Mouse (Mus musculus): ENCODE results near the gene Oas1a. TPM values are rescaled to one million over a fixed set of nuclear protein-coding genes. Genes with fewer than 3 reads are reported as not detected.
A peak's percentile ranks its signal among the peaks of the same experiment; 100 is the strongest.
"Not testable (repeated sequence)": the region's sequence is repeated elsewhere in the genome, so short reads cannot be mapped to it uniquely, and the experiment has no call there.

Oas1a gene
- polyA plus RNA-seq, 1 experiment from 2014 or later, result 8.9 TPM

DNA sequence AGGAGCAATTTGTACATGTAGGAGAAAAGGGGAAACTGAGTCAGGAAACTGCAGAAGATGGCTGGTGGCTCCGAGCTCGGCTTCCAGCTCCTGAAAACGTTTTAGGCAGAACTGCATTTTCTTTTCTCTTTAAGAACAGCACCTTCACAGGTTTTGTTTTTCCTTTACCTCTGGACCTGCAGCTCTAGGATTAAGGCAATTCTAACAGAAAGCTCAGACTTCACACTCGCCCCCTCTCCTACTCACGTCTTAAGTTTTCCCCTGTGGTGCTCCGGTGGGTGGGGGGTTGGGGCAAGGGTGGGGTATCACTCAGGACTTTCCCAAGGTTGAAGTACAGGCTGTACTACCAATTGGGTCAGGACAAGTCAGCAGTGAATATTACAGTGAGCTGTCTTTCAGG lies 19.5 kb downstream of the Oas1a start:
- no peak for ATAC-seq
- Histone ChIP-seq H3K4me3 (ENCODE audit: low read length) (no peak overlapping the region), H3K4me2 (ENCODE audit: low read depth, low read length) (0 out of 2 replicates have a peak overlapping the region, but pooled peaks have one; percentile 16), H3K4me1 (ENCODE audit: control insufficient read depth, insufficient read depth, low read length) (no peaks in the 10 kb centered on the region), H3K27ac (ENCODE audit: low read length) (no peak overlapping the region), H3K9me3 (ENCODE audit: control insufficient read depth, low read length) (no peaks in the 10 kb centered on the region), H3K9ac (ENCODE audit: low read depth, low read length) (no peak overlapping the region), H3K36me3 (ENCODE audit: control insufficient read depth, insufficient read depth, low read length) (no peaks in the 10 kb centered on the region), H3K27me3 (replicated peaks; ENCODE audit: control insufficient read depth, insufficient read depth, low read length) (no peaks in the 10 kb centered on the region)
- 45% methylated on average over 6 of the region's 6 CpGs for WGBS

GRCm38 (mm10) chr5:120887413-120887812 lies 19.9 kb downstream of the Oas1a start, which contains the start of gene Oas1g:
Gene Oas1g, minus strand, starts transcription at chr5:120887613.
- not testable (repeated sequence) for H3K4me1 ChIP-seq (ENCODE audit: control insufficient read depth, insufficient read depth, low read length); H3K36me3 ChIP-seq (ENCODE audit: control insufficient read depth, insufficient read depth, low read length); H3K9me3 ChIP-seq (ENCODE audit: control insufficient read depth, low read length); H3K9ac ChIP-seq (ENCODE audit: low read depth, low read length); H3K27me3 ChIP-seq (replicated peaks; ENCODE audit: control insufficient read depth, insufficient read depth, low read length); H3K27ac ChIP-seq (ENCODE audit: low read length); H3K4me3 ChIP-seq (ENCODE audit: low read length)
- peak; percentile 80 for ATAC-seq
- 15% methylated on average over 5 of the region's 9 CpGs for WGBS
- H3K4me2 ChIP-seq (ENCODE audit: low read depth, low read length), result 0 out of 2 replicates have a peak within 1 kb of the TSS, but pooled peaks have one; percentile 16

- not testable (repeated sequence) for ATAC-seq; H3K9me3 ChIP-seq (ENCODE audit: control insufficient read depth, low read length); H3K9ac ChIP-seq (ENCODE audit: low read depth, low read length); H3K4me2 ChIP-seq (ENCODE audit: low read depth, low read length); H3K27me3 ChIP-seq (replicated peaks; ENCODE audit: control insufficient read depth, insufficient read depth, low read length); H3K4me3 ChIP-seq (ENCODE audit: low read length); H3K4me1 ChIP-seq (ENCODE audit: control insufficient read depth, insufficient read depth, low read length); H3K36me3 ChIP-seq (ENCODE audit: control insufficient read depth, insufficient read depth, low read length); H3K27ac ChIP-seq (ENCODE audit: low read length)
- 87% methylated on average over 6 of the region's 6 CpGs for WGBS
Measured at GRCm38 (mm10) chr5:120881681-120882080, 25.6 kb downstream of the Oas1a start.

- H3K9me3 ChIP-seq (ENCODE audit: control insufficient read depth, low read length); H3K27me3 ChIP-seq (replicated peaks; ENCODE audit: control insufficient read depth, insufficient read depth, low read length); H3K4me3 ChIP-seq (ENCODE audit: low read length); H3K4me1 ChIP-seq (ENCODE audit: control insufficient read depth, insufficient read depth, low read length); H3K9ac ChIP-seq (ENCODE audit: low read depth, low read length); ATAC-seq; H3K36me3 ChIP-seq (ENCODE audit: control insufficient read depth, insufficient read depth, low read length); H3K27ac ChIP-seq (ENCODE audit: low read length); H3K4me2 ChIP-seq (ENCODE audit: low read depth, low read length): not testable (repeated sequence)
- WGBS, result 52% methylated on average over 2 of the region's 2 CpGs
Measured at GRCm38 (mm10) chr5:120878803-120879202, 28.5 kb downstream of the Oas1a start.

DNA sequence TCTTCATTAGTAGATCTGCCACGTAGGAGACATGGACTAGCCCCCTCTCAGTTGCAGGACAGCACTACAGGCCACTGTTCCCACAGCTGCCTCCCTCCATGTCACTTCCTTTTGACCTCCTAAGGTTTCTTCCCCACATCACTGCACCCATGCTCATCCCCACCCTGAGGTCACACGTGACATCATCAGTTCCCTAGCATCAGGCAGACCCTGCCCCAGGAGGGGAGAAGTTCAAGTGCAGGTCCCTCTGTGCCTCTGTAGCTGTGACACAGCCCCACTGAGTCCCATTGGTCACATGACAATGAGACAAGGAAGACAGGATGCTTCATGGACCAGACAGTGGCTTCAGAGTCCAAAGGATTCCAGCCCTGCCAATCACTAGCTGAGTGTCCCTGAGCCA lies 29.9 kb downstream of the Oas1a start:
- not testable (repeated sequence) for H3K36me3 ChIP-seq (ENCODE audit: control insufficient read depth, insufficient read depth, low read length); H3K4me1 ChIP-seq (ENCODE audit: control insufficient read depth, insufficient read depth, low read length); H3K4me3 ChIP-seq (ENCODE audit: low read length); H3K27me3 ChIP-seq (replicated peaks; ENCODE audit: control insufficient read depth, insufficient read depth, low read length); H3K4me2 ChIP-seq (ENCODE audit: low read depth, low read length); H3K27ac ChIP-seq (ENCODE audit: low read length); ATAC-seq; H3K9ac ChIP-seq (ENCODE audit: low read depth, low read length); H3K9me3 ChIP-seq (ENCODE audit: control insufficient read depth, low read length)
- 78% methylated on average over 2 of the region's 2 CpGs for WGBS

DNA sequence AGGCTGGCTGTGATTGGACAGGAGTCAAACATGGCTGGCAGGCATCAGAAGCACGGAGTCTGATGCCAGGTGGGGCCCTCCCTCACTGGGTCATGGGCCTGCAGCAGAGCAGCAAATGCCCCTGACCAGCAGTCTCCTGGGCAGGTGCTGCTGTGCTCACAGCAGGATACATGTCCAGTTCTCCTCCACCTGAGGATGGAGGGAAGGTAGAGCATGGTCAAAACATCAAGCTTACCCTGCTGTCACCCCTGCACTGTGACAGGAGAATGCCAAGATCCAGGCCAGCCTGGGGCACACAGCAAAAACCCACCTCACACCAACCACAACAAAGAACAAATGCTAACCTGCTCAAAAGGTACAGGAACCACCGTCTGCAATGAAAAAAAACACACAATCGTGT lies 30.5 kb downstream of the Oas1a start:
- H3K36me3 ChIP-seq (ENCODE audit: control insufficient read depth, insufficient read depth, low read length); ATAC-seq; H3K27ac ChIP-seq (ENCODE audit: low read length); H3K4me1 ChIP-seq (ENCODE audit: control insufficient read depth, insufficient read depth, low read length); H3K9ac ChIP-seq (ENCODE audit: low read depth, low read length); H3K9me3 ChIP-seq (ENCODE audit: control insufficient read depth, low read length); H3K27me3 ChIP-seq (replicated peaks; ENCODE audit: control insufficient read depth, insufficient read depth, low read length); H3K4me3 ChIP-seq (ENCODE audit: low read length); H3K4me2 ChIP-seq (ENCODE audit: low read depth, low read length): not testable (repeated sequence)
- 61% methylated on average over 2 of the region's 3 CpGs for WGBS

DNA sequence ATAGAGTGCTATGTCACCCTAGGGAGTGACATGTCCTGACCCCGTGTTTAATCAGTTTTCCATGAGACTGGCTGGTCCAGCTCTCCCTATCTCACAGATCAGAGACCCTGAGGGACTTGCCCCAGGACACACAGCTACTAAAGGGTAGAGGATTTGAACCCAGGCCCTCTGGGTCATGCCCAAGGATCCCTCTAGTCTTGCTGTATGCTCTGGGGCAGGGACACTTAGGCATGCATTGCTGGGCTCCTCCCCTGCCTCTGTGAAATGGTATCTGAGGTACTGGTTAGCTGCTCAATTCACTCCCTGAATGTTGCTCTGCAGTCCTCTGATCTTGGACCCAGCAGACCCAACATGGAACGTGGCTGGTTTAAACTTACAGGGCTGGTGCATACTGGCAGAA lies 35.9 kb downstream of the Oas1a start:
- Histone ChIP-seq H3K9ac (ENCODE audit: low read depth, low read length) (no peak overlapping the region), H3K4me3 (ENCODE audit: low read length) (no peak overlapping the region), H3K36me3 (ENCODE audit: control insufficient read depth, insufficient read depth, low read length) (no peaks in the 10 kb centered on the region), H3K4me1 (ENCODE audit: control insufficient read depth, insufficient read depth, low read length) (no peaks in the 10 kb centered on the region), H3K9me3 (ENCODE audit: control insufficient read depth, low read length) (no peaks in the 10 kb centered on the region), H3K27ac (ENCODE audit: low read length) (no peak overlapping the region), H3K4me2 (ENCODE audit: low read depth, low read length) (no peak overlapping the region), H3K27me3 (replicated peaks; ENCODE audit: control insufficient read depth, insufficient read depth, low read length) (no peaks in the 10 kb centered on the region)
- 56% methylated on average over 2 of the region's 2 CpGs for WGBS
- ATAC-seq, result no peak

DNA sequence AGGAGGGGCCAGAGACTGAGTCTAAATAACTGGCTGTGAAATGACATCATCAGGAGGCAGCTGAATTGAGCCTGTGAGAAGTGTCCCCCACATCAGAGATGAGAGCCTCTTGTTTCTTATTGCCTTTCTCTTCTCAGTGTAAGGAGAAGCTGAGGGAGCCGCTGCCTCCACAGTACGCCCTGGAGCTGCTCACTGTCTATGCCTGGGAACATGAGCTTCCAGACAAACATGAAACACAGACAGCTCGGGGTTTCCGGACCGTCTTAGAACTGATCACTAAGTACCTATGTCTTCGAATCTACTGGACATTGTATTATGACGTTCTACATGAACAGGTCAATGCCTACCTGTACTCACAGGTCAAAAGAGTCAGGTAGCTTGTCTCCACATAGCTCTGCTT lies 36.5 kb downstream of the Oas1a start:
- 79% methylated on average over 7 of the region's 7 CpGs for WGBS
- H3K9ac ChIP-seq (ENCODE audit: low read depth, low read length), result no peak overlapping the region
- H3K27ac ChIP-seq (ENCODE audit: low read length), result no peak overlapping the region
- H3K4me1 ChIP-seq (ENCODE audit: control insufficient read depth, insufficient read depth, low read length), result no peaks in the 10 kb centered on the region
- no peak overlapping the region for H3K4me2 ChIP-seq (ENCODE audit: low read depth, low read length)
- H3K4me3 ChIP-seq (ENCODE audit: low read length), result no peak overlapping the region
- H3K9me3 ChIP-seq (ENCODE audit: control insufficient read depth, low read length), result no peaks in the 10 kb centered on the region
- no peaks in the 10 kb centered on the region for H3K36me3 ChIP-seq (ENCODE audit: control insufficient read depth, insufficient read depth, low read length)
- H3K27me3 ChIP-seq (replicated peaks; ENCODE audit: control insufficient read depth, insufficient read depth, low read length), result no peaks in the 10 kb centered on the region
- ATAC-seq, result no peak

DNA sequence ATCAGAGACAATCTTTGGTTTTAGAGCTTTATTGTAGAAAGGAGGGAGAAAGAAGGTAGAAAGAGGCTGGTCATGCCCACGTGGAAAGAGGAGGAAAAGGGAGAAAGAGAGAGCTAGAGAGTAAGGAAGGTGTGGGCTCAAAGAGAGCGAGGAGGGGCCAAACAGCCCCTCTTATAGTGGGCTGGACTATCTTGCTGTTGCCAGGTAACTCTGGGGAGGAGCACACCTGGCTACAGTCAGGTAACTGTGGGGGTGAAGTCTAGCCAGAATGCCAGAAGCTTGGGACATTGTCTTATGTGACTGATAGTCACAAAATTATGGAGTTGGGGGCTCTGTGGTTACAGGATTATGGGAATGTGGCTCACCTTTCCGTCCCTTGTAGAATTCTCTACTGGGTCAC lies 37.2 kb downstream of the Oas1a start:
- no peaks in the 10 kb centered on the region for H3K36me3 ChIP-seq (ENCODE audit: control insufficient read depth, insufficient read depth, low read length)
- no peaks in the 10 kb centered on the region for H3K9me3 ChIP-seq (ENCODE audit: control insufficient read depth, low read length)
- no peak for ATAC-seq
- H3K4me2 ChIP-seq (ENCODE audit: low read depth, low read length), result no peak overlapping the region
- H3K27ac ChIP-seq (ENCODE audit: low read length), result no peak overlapping the region
- no peaks in the 10 kb centered on the region for H3K27me3 ChIP-seq (replicated peaks; ENCODE audit: control insufficient read depth, insufficient read depth, low read length)
- WGBS, result 58% methylated on average over 3 of the region's 3 CpGs
- no peak overlapping the region for H3K4me3 ChIP-seq (ENCODE audit: low read length)
- H3K9ac ChIP-seq (ENCODE audit: low read depth, low read length), result no peak overlapping the region
- H3K4me1 ChIP-seq (ENCODE audit: control insufficient read depth, insufficient read depth, low read length), result no peaks in the 10 kb centered on the region

GRCm38 (mm10) chr5:120869436-120870015 lies 37.8 kb downstream of the Oas1a start:
- ATAC-seq, result no peak
- no peak overlapping the region for H3K4me3 ChIP-seq (ENCODE audit: low read length)
- 84% methylated on average over 7 of the region's 7 CpGs for WGBS
- H3K27ac ChIP-seq (ENCODE audit: low read length), result no peak overlapping the region
- H3K36me3 ChIP-seq (ENCODE audit: control insufficient read depth, insufficient read depth, low read length), result no peaks in the 10 kb centered on the region
- no peak overlapping the region for H3K9ac ChIP-seq (ENCODE audit: low read depth, low read length)
- no peaks in the 10 kb centered on the region for H3K27me3 ChIP-seq (replicated peaks; ENCODE audit: control insufficient read depth, insufficient read depth, low read length)
- H3K9me3 ChIP-seq (ENCODE audit: control insufficient read depth, low read length), result no peaks in the 10 kb centered on the region
- no peak overlapping the region for H3K4me2 ChIP-seq (ENCODE audit: low read depth, low read length)
- no peaks in the 10 kb centered on the region for H3K4me1 ChIP-seq (ENCODE audit: control insufficient read depth, insufficient read depth, low read length)

All from intestine, embryonic 16.5 days (tissue).